26 mouse cellular contexts compared by ENCODE assay signal in the genomic region with DNA sequence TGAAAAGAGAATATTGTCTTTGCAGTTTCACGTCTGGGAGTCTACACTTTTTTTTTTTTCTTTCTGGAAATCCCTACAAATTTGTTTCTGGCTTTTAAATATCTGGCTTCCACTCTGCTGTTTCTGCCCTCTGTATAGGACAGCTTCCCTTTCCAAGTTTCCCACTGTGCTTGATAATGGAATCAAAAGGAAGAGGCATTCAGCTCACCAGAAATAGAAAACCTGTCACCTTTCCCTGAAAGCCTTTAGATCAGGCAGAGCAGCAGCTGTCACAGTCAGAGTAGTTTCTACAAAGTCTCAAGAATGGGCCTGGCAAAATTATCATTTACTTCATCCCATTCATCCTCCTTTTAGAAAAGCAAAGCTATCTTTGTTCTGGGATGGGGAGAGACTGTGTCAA.
A peak's percentile ranks its signal among the peaks of the same experiment; 100 is the strongest.
DNase-seq lines count a peak whose midpoint lies in the region; ATAC-seq and TF ChIP-seq lines count a peak whose summit lies in the region.
"Had no signal": no experiment of that assay in that cellular context is flagged by ENCODE, and none has a peak within 500 bp of the region (broad histone marks: within the 10 kb centered on the region; RNA-seq: fewer than 3 reads in every experiment).

No protein-coding gene starts in this region.

- no peaks in the 10 kb centered on the region for H3K27me3 ChIP-seq in hindbrain, postnatal 0 days (ENCODE audit: insufficient read depth, low read length)
- H3K27me3 ChIP-seq in hindbrain, embryonic 11.5 days (ENCODE audit: control insufficient read depth, insufficient read depth, low read length), result no peaks in the 10 kb centered on the region
- H3K27me3 ChIP-seq in cerebellum, adult 2 months (ENCODE audit: control insufficient read depth, insufficient read depth, low read length), result no peaks in the 10 kb centered on the region
- H3K27me3 ChIP-seq in stomach, postnatal 0 days (ENCODE audit: control insufficient read depth, insufficient read depth, low read length), result no peaks in the 10 kb centered on the region
- H3K27me3 ChIP-seq: embryonic facial prominence, embryonic 12.5 days; forebrain, embryonic 15.5 days; hindbrain, embryonic 12.5 days; Patski; stomach, embryonic 15.5 days had no signal

- 22% methylated on average over 1 of the region's 1 CpGs for WGBS in hindbrain, postnatal 0 days
- 53% methylated on average over 1 of the region's 1 CpGs for WGBS in hindbrain, embryonic 11.5 days
- WGBS in cerebellum, adult 2 months, result 2% methylated on average over 1 of the region's 1 CpGs
- WGBS in stomach, postnatal 0 days, result 53% methylated on average over 1 of the region's 1 CpGs

- H3K4me1 ChIP-seq in hindbrain, postnatal 0 days (ENCODE audit: insufficient read depth, low read length), result no peaks in the 10 kb centered on the region
- no peaks in the 10 kb centered on the region for H3K4me1 ChIP-seq in hindbrain, embryonic 11.5 days (replicated peaks; ENCODE audit: control insufficient read depth, insufficient read depth, low read length)
- H3K4me1 ChIP-seq in cerebellum, adult 2 months (ENCODE audit: control insufficient read depth, insufficient read depth, low read length), result peaks cover 7% of the 10 kb centered on the region
- H3K4me1 ChIP-seq in stomach, postnatal 0 days (replicated peaks; ENCODE audit: control insufficient read depth, insufficient read depth), result no peaks in the 10 kb centered on the region
- H3K4me1 ChIP-seq: embryonic facial prominence, embryonic 12.5 days; forebrain, embryonic 15.5 days; hindbrain, embryonic 12.5 days; stomach, embryonic 15.5 days had no signal

- H3K9me3 ChIP-seq in hindbrain, postnatal 0 days (ENCODE audit: low read length), result no peaks in the 10 kb centered on the region
- H3K9me3 ChIP-seq in hindbrain, embryonic 11.5 days (ENCODE audit: control insufficient read depth, low read length), result no peaks in the 10 kb centered on the region
- no peaks in the 10 kb centered on the region for H3K9me3 ChIP-seq in stomach, postnatal 0 days (ENCODE audit: control insufficient read depth, low read length)
- H3K9me3 ChIP-seq: embryonic facial prominence, embryonic 12.5 days; forebrain, embryonic 15.5 days; hindbrain, embryonic 12.5 days; stomach, embryonic 15.5 days had no signal

- H3K27ac ChIP-seq in hindbrain, postnatal 0 days, result no peak overlapping the region
- H3K27ac ChIP-seq in hindbrain, embryonic 11.5 days (ENCODE audit: low read depth, low read length), result no peak overlapping the region
- H3K27ac ChIP-seq in cerebellum, adult 2 months (ENCODE audit: insufficient read depth, low read length), result no peak overlapping the region
- H3K27ac ChIP-seq in gastrocnemius, adult 2 months, result no peak overlapping the region
- no peak overlapping the region for H3K27ac ChIP-seq in stomach, postnatal 0 days (replicated peaks)
- H3K27ac ChIP-seq: embryonic facial prominence, embryonic 12.5 days; forebrain, embryonic 15.5 days; hindbrain, embryonic 12.5 days; liver, embryonic 14.5 days; stomach, embryonic 15.5 days had no signal

- no peak for TF ChIP-seq EP300 in stomach, postnatal 0 days (optimal IDR thresholded peaks at IDR 0.05)

- DNase-seq in hindbrain, postnatal 0 days (ENCODE audit: low spot score), result peak; percentile 44
- no peak for DNase-seq in hindbrain, embryonic 11.5 days (ENCODE audit: low spot score)
- peak; percentile 62 for DNase-seq in brain, embryonic 14.5 days (ENCODE audit: low read depth)
- peak; percentile 23 to 84 for DNase-seq in cerebellum, adult 2 months
- DNase-seq in cerebellum, postnatal 14 days, result peak; percentile 31 to 61
- DNase-seq in gastrocnemius, adult 2 months, result no peak
- no peak for DNase-seq in stomach, postnatal 0 days (ENCODE audit: low spot score)
- DNase-seq in adrenal gland, adult 2 months, result no peak
- DNase-seq: adrenal gland, postnatal 14 days; embryo, embryonic 11 days; gastrocnemius, postnatal 10 days; kidney, adult 9 months; kidney, postnatal 10 days; layer of hippocampus, adult 9-11 months; liver; lung, embryonic 14.5 days; lung, postnatal 14 days; right cerebral cortex, postnatal 25 days; thymus, postnatal 25 days had no signal

- H3K9ac ChIP-seq in hindbrain, postnatal 0 days (replicated peaks; ENCODE audit: low read length), result no peak overlapping the region
- H3K9ac ChIP-seq in hindbrain, embryonic 11.5 days (ENCODE audit: low read depth, low read length), result no peak overlapping the region
- H3K9ac ChIP-seq in stomach, postnatal 0 days (ENCODE audit: low read length), result no peak overlapping the region
- H3K9ac ChIP-seq: embryonic facial prominence, embryonic 12.5 days; forebrain, embryonic 15.5 days; hindbrain, embryonic 12.5 days; liver, embryonic 14.5 days; lung, embryonic 14.5 days; stomach, embryonic 15.5 days had no signal

- no peak for TF ChIP-seq POLR2A in brain, embryonic 14.5 days (IDR thresholded peaks at IDR 0.05; ENCODE audit: borderline replicate concordance, extremely low read depth, insufficient read depth, insufficient read length, poor library complexity, severe bottlenecking)
- TF ChIP-seq POLR2A in cerebellum, adult 2 months (IDR thresholded peaks at IDR 0.05; ENCODE audit: borderline replicate concordance, insufficient read depth, low read length), result no peak

- no peak overlapping the region for H3K4me3 ChIP-seq in hindbrain, postnatal 0 days (ENCODE audit: low read length)
- no peak overlapping the region for H3K4me3 ChIP-seq in hindbrain, embryonic 11.5 days (ENCODE audit: low read depth, low read length)
- no peak overlapping the region for H3K4me3 ChIP-seq in cerebellum, adult 2 months (replicated peaks; ENCODE audit: insufficient read depth, low read depth, low read length)
- no peak overlapping the region for H3K4me3 ChIP-seq in gastrocnemius, adult 2 months
- H3K4me3 ChIP-seq in stomach, postnatal 0 days (ENCODE audit: low read depth, low read length), result no peak overlapping the region
- H3K4me3 ChIP-seq: embryonic facial prominence, embryonic 12.5 days; forebrain, embryonic 15.5 days; hindbrain, embryonic 12.5 days; stomach, embryonic 15.5 days had no signal

- H3K4me2 ChIP-seq in hindbrain, postnatal 0 days (ENCODE audit: low read depth, low read length), result no peak overlapping the region
- no peak overlapping the region for H3K4me2 ChIP-seq in hindbrain, embryonic 11.5 days (replicated peaks; ENCODE audit: low read depth, low read length)
- no peak overlapping the region for H3K4me2 ChIP-seq in stomach, postnatal 0 days (replicated peaks; ENCODE audit: low read depth)
- H3K4me2 ChIP-seq: embryonic facial prominence, embryonic 12.5 days; forebrain, embryonic 15.5 days; hindbrain, embryonic 12.5 days; lung, embryonic 14.5 days; stomach, embryonic 15.5 days had no signal

- intact Hi-C loops in gastrocnemius, adult 2 months (cut with DNase I), result no loop called here

- no peaks in the 10 kb centered on the region for H3K36me3 ChIP-seq in hindbrain, postnatal 0 days (ENCODE audit: insufficient read depth, low read length)
- no peaks in the 10 kb centered on the region for H3K36me3 ChIP-seq in hindbrain, embryonic 11.5 days (ENCODE audit: control insufficient read depth, insufficient read depth, low read length)
- H3K36me3 ChIP-seq in stomach, postnatal 0 days (ENCODE audit: control insufficient read depth, insufficient read depth, low read length), result no peaks in the 10 kb centered on the region
- H3K36me3 ChIP-seq: embryonic facial prominence, embryonic 12.5 days; forebrain, embryonic 15.5 days; hindbrain, embryonic 12.5 days; stomach, embryonic 15.5 days had no signal

- TF ChIP-seq CTCF in hindbrain, postnatal 0 days (IDR thresholded peaks at IDR 0.05; ENCODE audit: low read depth), result no peak
- TF ChIP-seq CTCF in brain, embryonic 14.5 days (IDR thresholded peaks at IDR 0.05; ENCODE audit: borderline replicate concordance, extremely low read depth, insufficient read depth, insufficient read length), result no peak
- TF ChIP-seq CTCF in cerebellum, adult 2 months (IDR thresholded peaks at IDR 0.05; ENCODE audit: borderline replicate concordance, insufficient read depth, low read depth, low read length), result no peak
- TF ChIP-seq CTCF in gastrocnemius, adult 2 months (IDR thresholded peaks at IDR 0.05), result no peak
- TF ChIP-seq CTCF in stomach, postnatal 0 days (IDR thresholded peaks at IDR 0.05; ENCODE audit: low read depth), result no peak

- ATAC-seq in hindbrain, postnatal 0 days, result 0 out of 2 replicates have a peak, but pooled peaks have one; percentile 15
- no peak for ATAC-seq in hindbrain, embryonic 11.5 days (ENCODE audit: low FRiP score)
- ATAC-seq in stomach, postnatal 0 days (ENCODE audit: low FRiP score, low TSS enrichment), result no peak
- ATAC-seq: forebrain, embryonic 15.5 days; intestine, embryonic 16.5 days; Patski had no signal

Comparison
In these comparisons a context has a peak if more than half of its experiments do, and no peak if none do; other contexts are left out.
1. DNase-seq: peak in hindbrain, postnatal 0 days (single experiment), brain, embryonic 14.5 days (single experiment), cerebellum, adult 2 months (2 of 2) and cerebellum, postnatal 14 days (2 of 2); none in hindbrain, embryonic 11.5 days (single experiment), gastrocnemius, adult 2 months (single experiment), stomach, postnatal 0 days (single experiment) and adrenal gland, adult 2 months (single experiment).